Mouse (Mus musculus) layer of hippocampus, postnatal 36 days (tissue): Measurements from ENCODE around the gene Sqstm1. TPM values are rescaled to one million over a fixed set of nuclear protein-coding genes. Genes with fewer than 3 reads are reported as not detected.
A peak's percentile ranks its signal among the peaks of the same experiment; 100 is the strongest.

Experiments
- DNase-seq, 2 experiments: peaks; one replicate each; pipeline ENCODE4 v3.0.0; 2022
- total RNA-seq, 2 experiments: library from RNA; stranded (reverse); gene quantifications; 2 replicates each; pipeline ENCODE4 v1.2.3; 2021

Sqstm1 gene
- total RNA-seq, 2 experiments from 2014 or later, result 426 to 430 TPM

DNA sequence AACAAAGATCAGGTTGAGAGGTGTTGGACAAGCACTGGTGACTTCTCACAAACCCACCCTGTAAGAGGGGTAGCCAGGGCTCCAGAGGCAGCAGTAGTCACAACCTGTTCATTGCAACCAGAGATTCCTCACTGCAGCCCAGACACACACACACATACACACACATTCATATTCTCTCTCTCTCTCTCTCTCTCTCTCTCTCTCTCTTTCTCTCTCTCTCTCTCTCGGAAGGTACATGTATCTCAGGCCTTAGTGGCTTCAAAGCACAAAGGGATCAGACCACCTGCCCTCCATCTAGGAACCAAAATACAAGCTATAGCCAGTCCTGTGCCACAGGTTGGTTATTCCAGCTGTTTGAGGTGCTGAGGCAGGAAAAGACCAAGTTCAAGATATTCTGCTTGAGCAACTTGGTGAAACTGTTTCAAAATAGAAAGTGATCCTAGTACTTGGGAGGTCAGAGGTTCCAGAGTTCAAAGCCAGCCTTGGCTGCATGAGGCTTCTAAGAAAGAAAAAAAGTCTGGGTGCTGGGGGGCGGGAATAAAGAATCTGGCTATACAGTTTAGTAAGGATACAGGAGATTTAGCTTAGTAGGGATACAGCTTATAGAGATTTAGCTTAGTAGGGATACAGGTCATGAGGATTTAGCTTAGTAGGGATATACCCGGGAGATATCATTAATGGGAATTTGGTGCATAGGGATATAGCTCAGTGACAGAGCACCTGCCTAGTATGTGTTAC is 864 bp upstream of the Sqstm1 start:
- DNase-seq, result no peak

DNA sequence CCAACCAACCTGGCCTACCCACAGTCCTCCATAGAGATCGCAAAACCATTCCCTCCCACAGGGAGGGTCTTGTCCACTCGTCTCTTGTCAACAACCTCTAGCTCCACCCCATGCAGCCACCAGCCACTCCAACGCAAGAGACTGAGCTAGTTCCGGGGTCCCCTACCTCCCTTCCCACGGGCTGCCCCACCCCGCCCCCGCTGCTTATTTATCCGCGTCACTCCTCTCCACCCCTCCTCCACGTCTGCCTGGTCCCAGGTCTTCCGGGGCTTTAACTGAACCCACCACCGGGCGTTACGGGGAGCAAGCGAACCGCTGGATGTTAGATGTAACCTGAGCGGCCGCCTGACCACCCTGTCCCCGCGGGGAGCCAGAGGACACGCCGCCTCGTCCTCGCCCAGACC is 524 bp downstream of the Sqstm1 start:
- peak; percentile 83 to 86 for DNase-seq

DNA sequence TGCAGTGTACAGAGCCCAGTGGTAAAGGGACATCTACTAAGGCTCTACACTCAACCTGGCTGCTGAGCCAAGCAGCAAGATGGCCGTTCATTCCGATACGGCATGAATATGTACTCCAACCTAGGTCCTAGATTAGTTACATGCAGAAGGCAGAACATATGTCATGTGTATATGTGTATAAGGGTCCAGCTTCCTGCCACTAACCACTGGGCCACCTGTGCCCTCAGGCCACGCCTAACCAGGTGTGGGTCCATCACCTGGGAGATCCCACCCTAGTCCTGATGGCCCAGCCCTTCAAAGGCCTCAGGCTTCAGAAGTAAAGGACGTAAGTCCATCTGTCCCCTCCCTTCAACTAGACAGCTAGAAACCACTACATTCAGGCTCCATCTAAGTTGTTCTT is 2.6 kb downstream of the Sqstm1 start:
- no peak for DNase-seq

DNA sequence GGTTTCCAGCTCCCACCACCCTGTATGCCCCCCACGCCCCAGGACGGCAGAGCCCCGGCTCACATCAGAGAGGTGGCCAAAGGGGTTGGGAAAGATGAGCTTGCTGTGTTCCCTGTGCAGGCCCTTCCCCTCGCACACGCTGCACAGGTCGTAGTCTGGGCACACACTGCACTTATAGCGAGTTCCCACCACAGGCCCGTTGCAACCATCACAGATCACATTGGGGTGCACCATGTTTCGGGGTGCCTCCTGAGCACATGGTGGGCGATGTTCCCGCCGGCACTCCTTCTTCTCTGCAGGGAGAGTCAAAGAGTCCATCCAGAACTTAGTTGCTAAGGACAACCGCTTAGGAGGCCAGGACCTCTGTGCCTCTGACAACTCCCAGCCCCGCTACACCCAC is 3.3 kb downstream of the Sqstm1 start:
- DNase-seq, result no peak

DNA sequence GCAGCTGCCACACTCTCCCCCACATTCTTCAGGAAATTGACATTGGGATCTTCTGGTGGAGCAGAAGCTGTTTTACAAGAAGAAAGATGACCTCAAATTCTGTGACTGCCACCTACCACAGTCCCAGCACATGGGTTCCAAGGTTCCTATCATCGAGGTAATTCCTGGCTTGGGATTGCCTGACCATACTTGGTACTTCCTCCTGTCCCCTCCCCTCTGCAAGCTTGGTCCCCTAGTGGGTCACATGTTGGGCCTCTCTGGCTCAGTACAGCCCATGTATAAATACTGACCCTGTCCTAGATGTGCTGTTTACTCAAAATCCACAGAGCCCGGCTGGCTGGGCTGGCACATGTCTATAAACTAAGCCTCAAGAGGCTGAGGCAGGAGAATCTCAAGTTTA is 4.6 kb downstream of the Sqstm1 start:
- DNase-seq, result no peak

DNA sequence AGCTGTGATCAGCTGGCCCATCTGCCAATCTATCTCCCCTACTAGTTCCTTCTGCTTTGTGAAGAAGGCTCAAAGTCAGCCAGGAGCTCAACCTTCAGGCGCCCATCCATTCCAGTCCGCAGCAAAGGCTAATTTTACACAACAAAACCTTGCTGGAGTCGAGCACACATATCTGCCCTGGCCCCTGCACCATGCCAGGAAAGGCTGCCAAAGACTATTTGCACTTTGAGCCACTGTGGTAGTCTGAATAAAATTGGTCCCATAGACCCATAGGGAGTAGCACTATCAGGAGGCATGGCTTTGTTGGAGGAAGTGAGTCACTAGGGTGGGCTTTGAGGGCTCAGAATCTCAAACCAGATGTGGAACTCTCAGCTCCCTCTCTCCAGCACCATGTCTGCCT is 5.2 kb downstream of the Sqstm1 start:
- DNase-seq, result no peak

DNA sequence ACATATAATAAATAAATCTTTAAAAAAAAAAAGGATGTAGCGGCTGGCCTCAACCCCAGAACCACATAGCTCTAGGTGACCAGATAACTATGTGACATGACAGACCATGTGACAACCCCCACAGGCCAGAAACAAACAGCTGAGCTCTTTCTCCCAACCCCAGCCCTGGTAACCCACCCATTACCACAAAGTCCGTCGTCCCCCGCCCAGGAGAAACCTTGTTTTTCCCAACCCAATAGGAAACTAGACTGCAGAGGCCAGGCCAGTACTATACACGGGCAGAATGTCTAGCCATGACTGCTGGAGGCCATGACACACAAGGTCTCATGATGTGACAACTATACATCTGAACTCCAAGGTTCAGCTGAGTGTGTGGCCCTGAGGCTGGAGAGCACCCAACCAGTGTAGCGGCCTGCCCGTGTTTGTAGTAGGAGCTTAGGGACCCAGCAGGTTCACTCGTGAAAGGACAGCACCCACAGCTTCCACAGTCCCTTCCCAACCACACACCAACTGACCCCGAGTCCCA is 7.3 kb downstream of the Sqstm1 start:
- no peak for DNase-seq

DNA sequence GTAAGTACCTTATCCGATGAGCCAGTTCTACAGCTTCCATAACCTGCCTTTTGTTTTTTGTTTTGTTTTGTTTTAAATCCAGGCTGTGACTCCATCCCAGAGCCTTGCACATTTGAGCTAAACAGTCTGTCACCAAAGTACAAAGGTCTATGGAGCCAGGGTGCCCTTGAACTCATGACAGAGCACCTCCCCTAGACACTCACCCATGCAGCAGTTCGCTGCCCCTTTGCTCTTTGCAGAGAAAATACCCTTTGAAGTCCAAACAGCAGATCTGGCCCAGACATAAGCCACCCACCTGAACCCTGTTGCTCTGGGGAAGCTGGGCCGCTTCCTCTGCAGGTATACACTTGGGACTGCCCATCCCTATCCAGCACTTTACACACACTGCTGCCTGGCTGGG is 9.0 kb downstream of the Sqstm1 start:
- no peak for DNase-seq

DNA sequence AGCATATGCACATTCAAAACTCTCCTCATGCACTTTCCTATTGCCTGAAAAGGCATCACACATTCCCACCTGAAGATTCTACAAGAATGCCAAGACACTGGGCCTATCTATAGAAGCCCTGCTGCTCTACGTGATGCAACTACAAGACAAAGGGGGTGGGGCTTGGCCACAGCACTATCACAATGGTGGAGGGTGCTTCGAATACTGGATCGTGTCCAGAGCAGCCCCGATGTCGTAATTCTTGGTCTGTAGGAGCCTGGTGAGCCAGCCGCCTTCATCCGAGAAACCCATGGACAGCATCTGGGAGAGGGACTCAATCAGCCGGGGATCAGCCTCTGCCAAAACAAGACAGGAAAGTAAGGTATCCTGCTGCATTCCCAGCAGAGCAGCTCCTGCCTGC is 10.0 kb downstream of the Sqstm1 start:
- DNase-seq, result no peak

DNA sequence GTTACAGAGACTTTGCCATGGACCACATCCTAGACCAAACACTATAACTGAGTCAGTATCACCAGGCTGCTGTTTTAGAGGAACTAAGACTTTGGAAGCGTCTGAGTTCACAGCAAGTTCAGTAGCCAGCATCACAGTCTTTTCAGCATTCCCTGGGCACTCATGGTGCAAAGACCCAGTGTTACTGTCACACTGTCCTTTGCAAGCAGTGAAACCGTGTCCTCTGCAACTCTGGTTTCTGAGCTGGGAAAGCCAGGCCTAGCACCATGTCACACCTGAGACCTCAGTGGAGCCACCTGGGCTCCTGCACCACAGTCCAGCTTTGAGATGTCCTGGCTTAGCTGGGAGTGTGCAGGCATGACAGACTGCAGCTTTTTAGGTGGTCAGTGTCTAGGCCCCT is 11.7 kb downstream of the Sqstm1 start:
- no peak for DNase-seq

DNA sequence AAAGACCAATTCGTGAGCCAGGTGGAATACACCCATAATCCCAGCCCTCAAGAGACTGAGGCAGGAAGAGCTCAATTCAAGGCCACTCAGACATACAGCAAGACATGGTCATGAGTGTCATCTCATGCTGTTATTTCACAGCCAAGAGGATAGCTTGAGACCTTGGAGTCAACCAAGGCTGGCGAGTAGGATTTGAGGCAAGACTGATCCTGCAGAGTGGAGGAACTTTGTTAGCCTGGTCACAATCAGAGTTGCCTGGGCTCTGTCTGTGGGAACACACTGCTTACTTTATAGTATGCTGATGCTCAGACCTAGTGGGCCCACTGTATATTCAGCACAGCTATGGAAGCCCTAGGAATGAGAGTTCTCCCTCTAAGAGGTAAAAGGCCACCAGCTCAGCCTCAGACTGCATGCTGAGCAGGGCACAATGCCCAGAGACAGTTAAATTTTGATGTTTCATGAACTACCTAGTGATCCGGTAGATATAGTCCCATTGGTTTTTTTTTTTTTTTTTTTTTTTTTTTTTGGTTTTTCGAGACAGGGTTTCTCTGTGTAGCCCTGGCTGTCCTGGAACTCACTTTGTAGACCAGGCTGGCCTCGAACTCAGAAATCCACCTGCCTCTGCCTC is 12.3 kb downstream of the Sqstm1 start:
- DNase-seq, result no peak

DNA sequence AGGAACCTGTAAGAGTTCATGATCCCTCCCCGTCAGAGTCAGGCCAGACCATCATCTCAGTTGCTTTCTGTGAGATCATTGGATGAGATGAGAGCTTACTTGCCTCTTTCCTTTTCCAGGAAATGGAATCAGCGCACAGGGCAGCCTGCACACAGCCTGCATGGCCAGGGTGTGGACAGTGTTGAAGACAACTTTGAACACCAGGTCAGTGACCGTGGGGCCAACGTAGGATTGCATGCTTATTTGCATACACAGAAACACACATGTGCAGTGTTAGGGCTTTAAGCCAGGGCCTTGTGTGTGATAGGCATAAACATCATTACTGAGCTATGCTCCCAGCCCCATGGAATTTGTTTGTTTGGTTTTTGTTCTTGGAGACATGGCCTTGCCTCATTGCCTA is 13.1 kb downstream of the Sqstm1 start:
- no peak for DNase-seq

DNA sequence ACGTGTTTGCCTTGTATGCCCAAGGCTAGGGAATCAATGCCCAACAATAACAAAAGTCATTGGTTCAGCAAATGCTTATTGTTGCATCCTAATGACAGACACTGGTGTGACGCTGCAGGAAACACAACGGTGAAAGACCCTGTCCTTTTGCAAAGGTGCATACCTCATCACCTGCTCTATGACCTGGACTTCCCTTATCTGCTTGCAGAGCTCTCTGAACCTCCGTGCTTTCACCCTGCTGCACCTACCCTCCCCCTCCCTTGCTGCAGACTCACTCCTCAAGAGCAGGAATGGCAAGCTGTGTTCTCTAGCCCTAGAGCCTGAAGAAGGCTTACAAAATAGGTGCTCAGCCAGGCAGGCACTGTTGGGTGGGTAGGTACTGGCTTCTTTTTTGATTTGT is 15.8 kb downstream of the Sqstm1 start:
- DNase-seq, result no peak

DNA sequence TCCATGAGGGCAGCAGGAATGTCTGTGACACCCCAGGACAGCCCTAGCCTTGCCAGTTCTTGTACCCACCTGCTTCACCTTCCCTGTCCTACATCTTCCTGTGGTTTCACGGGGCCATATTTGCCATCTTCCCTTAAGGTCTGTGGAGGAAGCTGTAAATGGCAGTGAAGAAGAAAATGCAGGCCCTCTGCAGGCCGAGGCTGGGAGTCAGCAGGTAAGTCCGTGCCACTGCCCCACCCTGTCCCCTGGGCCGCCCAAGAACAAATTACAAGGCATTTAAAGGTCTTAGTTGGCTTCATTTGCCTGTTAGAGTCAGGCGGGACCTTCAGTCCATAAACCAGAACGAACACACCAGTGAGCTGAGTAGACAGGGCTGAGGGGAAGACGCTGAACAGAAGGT is 16.6 kb downstream of the Sqstm1 start:
- no peak for DNase-seq

DNA sequence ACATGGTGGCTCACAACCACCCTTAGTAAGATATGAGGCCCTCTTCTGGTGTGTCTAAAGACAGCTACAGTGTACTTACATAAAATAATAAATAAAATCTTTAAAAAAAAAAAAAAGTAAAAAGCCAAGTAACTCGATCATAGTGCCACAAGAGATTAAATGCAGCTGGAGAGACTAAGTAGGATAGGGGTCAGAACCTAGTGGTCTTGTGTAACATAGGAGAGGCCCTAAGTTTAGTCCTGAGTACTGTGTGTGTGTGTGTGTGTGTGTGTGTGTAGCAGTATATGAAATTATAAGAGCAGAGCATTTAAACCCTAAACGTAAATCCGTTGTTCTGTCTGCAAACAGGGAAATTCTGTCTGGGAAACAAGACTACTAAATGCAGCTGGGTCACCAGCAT is 18.3 kb downstream of the Sqstm1 start:
- no peak for DNase-seq

DNA sequence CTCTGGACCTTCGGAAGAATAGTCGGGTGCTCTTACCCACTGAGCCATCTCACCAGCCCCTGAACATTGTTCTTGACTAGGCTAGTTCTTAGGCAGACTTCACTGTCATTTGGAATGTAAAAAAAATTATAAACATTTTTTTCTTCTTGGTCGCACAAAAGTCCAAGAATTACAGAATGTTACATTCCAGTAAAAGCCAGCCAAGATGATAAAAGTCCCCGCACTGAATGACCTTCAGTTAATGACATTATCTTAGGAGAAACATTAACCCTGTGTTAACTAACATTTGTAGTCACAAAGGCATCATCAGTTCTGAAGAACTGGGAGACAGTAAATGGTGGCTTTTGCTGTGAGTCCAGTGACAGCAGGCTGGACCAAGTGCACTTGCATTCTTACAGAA is 20.3 kb downstream of the Sqstm1 start:
- no peak for DNase-seq

DNA sequence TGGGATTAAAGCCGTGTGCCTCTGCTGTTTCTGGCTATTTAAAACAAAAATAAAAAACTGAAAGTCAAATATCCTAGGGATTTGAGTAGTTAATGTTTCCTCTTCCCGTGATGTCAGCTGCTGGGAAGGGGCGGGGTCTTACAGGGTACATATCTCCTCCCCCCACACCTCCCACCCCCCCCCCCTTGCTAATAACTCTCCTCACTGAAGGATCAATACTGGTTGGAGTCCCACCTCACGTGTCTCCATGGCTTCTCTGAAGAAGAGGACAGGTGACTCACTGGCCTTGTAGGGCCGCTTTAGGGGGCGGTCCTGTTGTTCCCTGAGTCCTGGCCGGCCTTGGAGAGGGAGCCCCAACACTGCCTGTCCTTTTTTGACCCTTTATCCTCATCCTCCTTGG is 21.9 kb downstream of the Sqstm1 start:
- DNase-seq, result no peak

DNA sequence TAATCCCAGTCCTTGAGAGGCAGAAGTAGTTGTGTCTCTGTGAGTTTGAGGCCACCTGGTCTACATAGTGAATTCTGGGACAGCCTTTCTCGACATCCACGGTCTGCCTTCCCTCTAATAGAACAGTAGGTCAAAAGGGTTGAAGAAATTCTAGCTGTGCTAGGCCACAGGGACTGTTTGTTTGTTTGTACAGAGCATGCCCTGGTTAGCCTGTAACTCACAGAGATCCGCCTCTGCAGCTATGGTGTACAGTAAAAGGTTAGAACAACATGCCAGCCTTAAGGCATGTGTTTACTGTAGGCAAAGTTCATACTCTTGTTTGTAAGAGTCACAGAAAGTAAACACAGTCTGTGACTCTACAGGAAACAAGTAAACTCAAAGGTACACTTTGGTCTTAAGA is 25.8 kb downstream of the Sqstm1 start:
- no peak for DNase-seq

DNA sequence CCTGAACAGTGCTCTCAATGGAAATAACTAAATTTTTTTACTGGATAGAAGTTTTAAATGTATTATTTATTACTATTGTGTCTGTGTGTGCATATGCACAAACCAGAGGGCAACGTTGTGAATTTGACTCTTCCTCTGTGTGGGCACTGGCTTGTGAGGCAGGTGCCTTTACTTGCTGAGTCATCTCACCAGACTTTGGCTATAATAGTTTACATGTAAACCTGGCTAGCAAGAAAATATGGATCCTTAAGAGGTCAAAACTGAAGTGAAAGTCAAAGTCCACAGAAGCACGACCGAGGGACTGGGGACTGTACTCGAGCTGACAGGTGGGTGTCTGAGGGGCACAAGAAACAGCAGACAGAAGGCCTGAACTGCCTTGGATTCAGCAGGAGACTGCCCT is 27.9 kb downstream of the Sqstm1 start:
- DNase-seq, result no peak

DNA sequence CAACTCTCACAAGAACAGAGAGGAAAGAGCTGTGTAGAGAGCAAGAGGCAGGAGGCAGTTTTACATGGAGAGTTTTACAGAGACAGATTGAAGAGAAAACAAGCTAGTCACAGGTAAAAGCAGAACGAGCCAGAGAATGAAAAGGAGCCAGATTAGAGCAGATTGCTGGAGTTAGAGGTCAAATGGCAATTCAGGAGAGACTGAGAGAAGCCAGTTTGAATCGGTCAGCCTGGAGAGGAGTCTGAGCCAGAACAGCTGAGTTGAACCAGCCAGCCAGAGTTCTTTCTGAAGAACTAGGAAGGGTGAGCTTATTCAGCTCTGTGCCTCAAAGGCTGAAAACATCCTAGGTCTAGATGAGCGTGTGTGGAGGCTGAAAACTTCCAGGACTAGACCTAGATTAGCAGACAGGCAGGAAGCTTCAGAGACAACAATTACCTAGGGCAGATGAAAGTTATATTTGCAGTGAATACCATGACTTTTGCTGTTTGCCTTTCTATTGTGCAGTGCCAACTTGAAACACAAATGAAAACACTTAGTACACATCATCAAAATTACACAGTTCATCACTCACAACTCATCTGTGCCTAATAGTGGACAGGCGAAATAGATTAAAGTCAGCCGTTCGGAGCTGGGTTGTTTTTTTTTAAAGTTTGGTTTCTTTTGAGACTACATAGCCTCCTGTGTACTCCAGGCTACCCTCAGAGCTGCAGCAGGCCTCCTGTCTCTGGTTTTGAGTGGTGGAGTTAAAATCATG is 30.0 kb downstream of the Sqstm1 start:
- no peak for DNase-seq

DNA sequence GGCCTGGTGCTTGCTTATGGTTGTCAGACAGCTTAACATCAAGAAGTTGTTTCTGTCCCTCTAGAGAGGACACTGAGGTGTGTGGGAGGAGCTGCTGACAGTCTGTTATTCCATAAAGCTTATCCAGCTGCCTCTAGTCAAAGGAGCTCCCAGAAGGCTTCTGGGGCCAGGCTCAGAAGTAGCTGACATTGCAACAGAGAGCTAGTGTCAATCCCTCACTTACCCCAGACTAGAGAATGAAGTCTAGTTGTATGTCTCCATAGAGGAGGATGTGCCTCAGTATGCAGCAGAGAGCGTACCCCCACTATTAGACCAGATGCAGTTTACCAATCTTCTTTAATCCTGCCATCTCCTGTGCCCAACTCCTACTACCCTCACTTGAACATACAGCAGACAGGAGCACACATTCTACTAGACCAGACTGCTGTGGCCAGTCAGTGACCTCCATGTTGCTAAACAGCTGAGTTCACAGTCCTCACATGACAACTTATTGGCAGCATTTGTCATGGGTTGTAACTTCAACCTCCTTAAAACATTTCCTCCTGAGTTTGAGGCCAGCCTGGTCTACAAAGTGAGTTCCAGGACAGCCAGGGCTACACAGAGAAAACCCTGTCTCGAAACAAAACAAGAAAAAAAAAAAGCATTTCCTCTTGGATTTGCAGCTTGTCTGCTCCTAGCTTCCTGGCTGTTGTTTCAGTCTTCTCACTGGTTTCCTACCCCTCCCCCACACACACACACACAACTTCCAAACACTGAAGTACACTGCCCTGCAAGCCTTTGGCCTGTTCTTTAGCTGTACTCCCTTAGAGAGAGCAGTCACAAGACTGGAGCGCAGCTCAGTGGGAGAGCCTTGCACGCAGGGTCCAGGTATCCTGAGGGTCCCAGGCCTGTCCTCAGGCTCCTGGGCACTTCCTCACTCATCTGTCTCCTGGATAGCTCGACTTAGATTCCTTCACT is 31.8 kb downstream of the Sqstm1 start:
- no peak for DNase-seq

DNA sequence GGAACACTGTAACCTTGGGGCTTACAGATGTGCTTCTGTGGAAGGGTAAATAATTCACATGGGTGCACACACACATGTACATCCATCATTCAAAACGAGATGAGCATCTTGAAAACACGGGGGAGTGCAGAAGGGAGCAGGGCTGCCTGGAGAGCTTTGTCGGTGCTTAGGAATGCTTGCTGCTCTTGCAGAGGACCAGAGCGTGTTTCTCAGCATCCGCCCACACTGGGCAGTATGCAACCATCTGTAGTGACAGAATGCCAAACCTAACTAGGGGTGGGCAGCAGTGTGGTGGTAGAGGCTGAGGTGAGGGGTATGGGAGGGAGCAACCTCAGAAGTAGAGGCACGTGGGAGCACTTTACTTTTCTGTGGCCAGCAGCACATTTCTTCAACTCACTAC is 33.5 kb downstream of the Sqstm1 start:
- no peak for DNase-seq
